Mouse (Mus musculus): ENCODE data around the gene Tssk6. TPM values are rescaled to one million over a fixed set of nuclear protein-coding genes. Genes with fewer than 3 reads are reported as not detected.

The Tssk6 gene
- polyA plus RNA-seq, 1 experiment from 2014 or later: 4.3 TPM

Other genes with a start within 250 kb of the Tssk6 start
- 2.0 and 2.7 TPM in 2 replicates for gene Zfp964, start 247.7 kb upstream of the Tssk6 start, polyA plus RNA-seq (2015; fragmentation: Nextera tagmentation; extraction: Ambion mirVana)
- 23.9 and 25.2 TPM in 2 replicates for gene Zfp869, start 191.5 kb upstream of the Tssk6 start, polyA plus RNA-seq (2015; fragmentation: Nextera tagmentation; extraction: Ambion mirVana)
- 6.7 and 8.1 TPM in 2 replicates for gene Zfp963, start 152.2 kb upstream of the Tssk6 start, polyA plus RNA-seq (2015; fragmentation: Nextera tagmentation; extraction: Ambion mirVana)
- 2.2 TPM in 1 of 2 replicates, not detected in the other for gene Gm20422, start 127.3 kb upstream of the Tssk6 start, polyA plus RNA-seq (2015; fragmentation: Nextera tagmentation; extraction: Ambion mirVana)
- gene Atp13a1, start 111.0 kb upstream of the Tssk6 start, polyA plus RNA-seq (2015; fragmentation: Nextera tagmentation; extraction: Ambion mirVana): 50.3 and 50.5 TPM in 2 replicates
- gene Zfp866, start 111.0 kb upstream of the Tssk6 start, polyA plus RNA-seq (2015; fragmentation: Nextera tagmentation; extraction: Ambion mirVana): 35.8 and 36.7 TPM in 2 replicates
- gene Gmip, start 93.5 kb upstream of the Tssk6 start, polyA plus RNA-seq (2015; fragmentation: Nextera tagmentation; extraction: Ambion mirVana): 30.6 and 31.5 TPM in 2 replicates
- gene Lpar2, start 79.8 kb upstream of the Tssk6 start, polyA plus RNA-seq (2015; fragmentation: Nextera tagmentation; extraction: Ambion mirVana): 0.63 TPM in 2 replicates
- gene Pbx4, start 69.7 kb upstream of the Tssk6 start, polyA plus RNA-seq (2015; fragmentation: Nextera tagmentation; extraction: Ambion mirVana): 52.6 and 61.2 TPM in 2 replicates
- gene Cilp2, start 14.5 kb upstream of the Tssk6 start, polyA plus RNA-seq (2015; fragmentation: Nextera tagmentation; extraction: Ambion mirVana): 5.3 and 6.0 TPM in 2 replicates
- 190 and 209 TPM in 2 replicates for gene Ndufa13, start 374 bp downstream of the Tssk6 start, polyA plus RNA-seq (2015; fragmentation: Nextera tagmentation; extraction: Ambion mirVana)
- gene Yjefn3, start 528 bp downstream of the Tssk6 start, polyA plus RNA-seq (2015; fragmentation: Nextera tagmentation; extraction: Ambion mirVana): 11.8 and 15.6 TPM in 2 replicates
- gene Gatad2a, start 94.2 kb downstream of the Tssk6 start, polyA plus RNA-seq (2015; fragmentation: Nextera tagmentation; extraction: Ambion mirVana): 24.8 and 24.9 TPM in 2 replicates
- 63.3 and 65.6 TPM in 2 replicates for gene Mau2, start 140.6 kb downstream of the Tssk6 start, polyA plus RNA-seq (2015; fragmentation: Nextera tagmentation; extraction: Ambion mirVana)
- gene Sugp1, start 140.6 kb downstream of the Tssk6 start, polyA plus RNA-seq (2015; fragmentation: Nextera tagmentation; extraction: Ambion mirVana): 57.2 and 57.5 TPM in 2 replicates
- 1.4 and 2.0 TPM in 2 replicates for gene Tm6sf2, start 170.7 kb downstream of the Tssk6 start, polyA plus RNA-seq (2015; fragmentation: Nextera tagmentation; extraction: Ambion mirVana)
- 1.5 and 1.6 TPM in 2 replicates for gene Hapln4, start 181.3 kb downstream of the Tssk6 start, polyA plus RNA-seq (2015; fragmentation: Nextera tagmentation; extraction: Ambion mirVana)
- gene Ncan, start 218.7 kb downstream of the Tssk6 start, polyA plus RNA-seq (2015; fragmentation: Nextera tagmentation; extraction: Ambion mirVana): 160 and 169 TPM in 2 replicates
- gene Nr2c2ap, start 229.1 kb downstream of the Tssk6 start, polyA plus RNA-seq (2015; fragmentation: Nextera tagmentation; extraction: Ambion mirVana): 47.2 and 49.0 TPM in 2 replicates
- 12.3 and 14.6 TPM in 2 replicates for gene Rfxank, start 237.0 kb downstream of the Tssk6 start, polyA plus RNA-seq (2015; fragmentation: Nextera tagmentation; extraction: Ambion mirVana)
- gene Borcs8, start 237.3 kb downstream of the Tssk6 start, polyA plus RNA-seq (2015; fragmentation: Nextera tagmentation; extraction: Ambion mirVana): 60.8 and 62.6 TPM in 2 replicates
- 1.4 and 1.5 TPM in 2 replicates for gene Mef2b, start 237.5 kb downstream of the Tssk6 start, polyA plus RNA-seq (2015; fragmentation: Nextera tagmentation; extraction: Ambion mirVana)

Data from neural tube, embryonic 15.5 days (tissue).